Mouse (Mus musculus): Measurements from ENCODE around the gene Pik3r1. TPM values are rescaled to one million over a fixed set of nuclear protein-coding genes. Genes with fewer than 3 reads are reported as not detected.

Gene Pik3r1
- total RNA-seq, 1 experiment from 2014 or later: 110 TPM

DNA sequence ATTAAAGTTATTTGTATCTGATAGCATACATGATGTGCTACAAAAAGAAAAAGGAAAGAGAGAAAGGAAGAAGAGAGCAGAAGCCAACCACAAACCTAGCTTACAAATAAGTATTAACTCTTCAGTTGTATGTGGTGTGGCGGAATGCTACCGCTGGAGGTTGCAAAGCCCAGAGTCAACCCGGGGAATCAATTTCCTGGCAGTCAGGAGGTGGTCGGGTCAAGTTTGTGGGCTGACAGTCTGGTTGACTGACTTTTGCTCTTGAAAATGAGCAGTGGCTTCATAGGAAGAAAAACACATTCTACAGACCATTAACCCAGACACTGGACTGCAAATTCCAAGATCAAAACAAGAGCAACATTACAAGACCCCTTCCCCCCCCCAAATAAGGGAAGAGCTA, 85.6 kb downstream of the Pik3r1 start:
- DNase-seq: no peak

DNA sequence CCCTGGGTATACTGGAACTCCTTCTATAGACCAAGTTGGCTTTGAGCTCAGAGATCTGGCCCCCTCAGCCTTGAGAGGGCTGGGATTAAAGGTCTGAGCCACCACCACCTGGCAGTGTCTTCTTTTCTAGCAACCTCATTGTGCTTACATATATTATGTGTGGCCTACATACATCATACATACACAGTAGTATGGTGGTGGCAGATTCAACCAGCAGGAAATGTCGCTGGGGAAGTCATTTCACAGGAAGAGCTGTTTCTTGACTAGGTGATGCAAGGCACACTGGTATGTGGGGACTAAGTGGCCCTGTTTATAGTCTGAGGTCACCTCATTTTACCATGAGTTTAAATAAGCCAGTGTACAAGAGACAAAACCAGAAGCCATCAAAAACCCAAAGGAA, 87.9 kb downstream of the Pik3r1 start:
- DNase-seq: no peak

DNA sequence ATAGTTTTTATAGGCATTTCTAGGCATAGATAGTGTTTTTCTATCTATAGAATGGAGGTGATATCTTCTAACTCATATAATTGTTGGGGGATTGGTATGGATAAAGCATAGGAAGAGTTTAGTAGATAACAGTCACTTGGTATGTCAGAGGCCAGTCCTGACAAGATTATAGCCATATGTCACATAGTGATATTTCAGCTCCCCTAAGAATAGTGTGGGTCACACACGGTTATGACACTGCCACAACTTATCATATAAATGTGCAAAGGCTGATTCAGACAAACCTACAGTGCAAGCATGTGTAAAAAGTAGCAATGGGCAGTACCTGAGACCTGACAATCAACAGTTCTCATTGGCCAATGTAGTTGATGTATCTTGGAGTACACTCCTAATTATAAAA, 89.0 kb downstream of the Pik3r1 start:
- DNase-seq: no peak

DNA sequence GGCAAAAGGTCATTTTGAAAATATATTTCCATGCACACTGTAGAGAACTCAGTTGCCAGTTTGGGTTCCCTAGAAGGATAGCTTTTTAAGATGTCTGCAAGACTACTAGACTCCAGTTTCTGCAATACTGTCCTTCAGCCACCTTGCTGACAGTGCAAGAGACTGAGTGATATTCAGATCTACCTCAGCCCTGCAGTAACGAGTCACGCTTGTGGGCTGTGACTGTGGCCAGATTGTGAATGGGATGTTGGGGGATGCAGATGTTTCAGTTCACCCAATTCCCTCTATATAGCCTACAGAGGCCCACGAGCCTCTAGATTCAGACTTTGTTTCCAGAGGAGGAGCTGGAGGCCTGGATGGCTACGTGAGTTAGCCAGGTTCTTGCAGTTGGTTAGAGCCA, 90.0 kb downstream of the Pik3r1 start:
- no peak for DNase-seq

DNA sequence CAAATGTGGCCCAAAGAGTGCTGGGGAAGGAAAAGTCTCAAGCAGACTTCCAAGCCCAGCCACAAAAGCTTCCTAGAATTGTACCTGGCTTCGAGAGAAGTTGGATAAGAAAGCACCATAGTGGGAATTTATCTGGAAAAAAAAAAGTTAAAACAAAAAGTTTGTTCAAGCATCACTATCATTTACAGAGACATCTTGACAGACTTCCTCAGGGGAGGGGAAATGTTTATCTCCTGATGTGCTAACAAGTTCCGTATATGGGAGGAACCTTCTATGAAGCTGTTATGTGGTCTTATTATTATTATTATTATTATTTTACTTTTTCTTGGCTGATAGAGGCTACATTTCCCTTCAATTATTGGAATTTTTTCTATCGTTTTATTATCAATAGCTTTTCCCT, 94.1 kb downstream of the Pik3r1 start:
- no peak for DNase-seq

DNA sequence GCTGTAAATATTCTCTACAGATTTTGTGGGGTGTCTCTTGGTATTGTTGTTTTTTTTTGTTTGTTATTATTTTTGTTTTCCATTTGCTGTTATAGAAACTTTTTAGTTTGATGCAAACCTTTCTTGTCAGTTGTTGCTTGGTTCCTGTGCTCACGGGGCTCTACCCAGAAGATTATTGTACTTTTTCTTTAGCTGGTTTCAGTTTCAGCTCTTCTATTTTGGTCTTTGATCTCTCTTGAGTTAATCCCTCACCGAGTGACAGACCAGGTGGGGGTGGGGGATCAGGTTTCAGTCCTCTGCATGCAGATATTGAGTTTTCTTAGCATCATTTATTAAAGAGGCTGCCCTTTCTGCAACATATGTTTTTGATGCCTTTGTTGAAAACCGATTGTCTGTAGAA, 99.2 kb downstream of the Pik3r1 start:
- no peak for DNase-seq

DNA sequence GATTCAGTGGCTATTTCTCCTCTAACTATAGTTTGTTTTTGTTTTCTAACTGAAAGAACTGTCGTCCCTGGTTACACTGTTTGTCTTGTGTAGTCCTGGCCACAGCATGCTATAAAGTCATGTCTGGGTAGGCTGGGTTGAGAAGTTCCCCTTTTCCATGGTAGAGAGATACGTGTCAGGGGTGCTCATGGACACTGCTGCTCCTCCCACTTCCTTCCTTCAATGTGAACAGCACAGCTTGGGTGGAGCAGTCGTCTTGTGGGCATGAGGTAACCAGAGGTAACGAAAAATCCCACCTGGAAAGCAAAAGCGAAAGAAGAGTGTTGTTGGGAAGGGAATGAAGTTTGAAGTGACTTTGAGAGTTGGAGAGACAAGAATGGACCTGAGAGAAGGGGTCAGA, 104.0 kb downstream of the Pik3r1 start:
- DNase-seq: no peak

DNA sequence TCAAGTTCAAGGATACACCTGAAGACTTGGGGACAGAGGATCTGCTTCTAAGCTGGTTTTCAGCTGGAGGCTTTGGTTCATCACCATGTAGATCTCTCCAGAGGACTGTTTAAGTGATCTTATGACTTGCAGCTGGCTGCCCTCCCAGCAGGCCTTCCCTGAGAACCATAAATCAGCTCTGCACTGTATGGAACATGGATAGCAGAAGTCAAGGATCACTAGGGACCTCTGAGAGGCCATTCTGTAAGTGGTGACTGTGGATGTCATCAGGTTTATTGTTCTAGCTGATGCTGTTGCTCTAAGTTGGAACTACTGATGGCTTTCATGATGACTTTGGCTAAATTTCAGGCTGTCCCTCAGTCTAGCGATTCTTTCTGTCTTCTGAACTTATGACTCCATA, 105.1 kb downstream of the Pik3r1 start:
- no peak for DNase-seq

DNA sequence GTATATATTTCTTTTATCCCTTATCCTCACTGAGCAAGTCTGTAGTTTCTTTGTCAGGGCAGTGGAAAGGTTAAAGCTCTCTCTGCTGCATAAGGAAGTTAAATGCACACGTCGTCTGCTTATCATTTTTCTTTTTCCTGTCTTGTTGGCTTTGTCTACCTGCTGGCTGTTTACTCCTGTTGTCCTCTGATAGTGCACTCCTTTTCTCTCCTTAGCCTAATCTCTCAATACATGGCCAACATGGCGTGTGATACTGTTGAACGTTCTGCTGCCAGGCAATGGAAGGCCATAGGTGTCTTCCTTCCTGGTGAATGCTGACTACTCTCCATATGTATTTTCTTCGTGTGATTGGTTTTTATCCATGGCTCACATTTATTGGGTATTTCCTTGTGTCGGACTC, 106.5 kb downstream of the Pik3r1 start:
- DNase-seq: no peak

DNA sequence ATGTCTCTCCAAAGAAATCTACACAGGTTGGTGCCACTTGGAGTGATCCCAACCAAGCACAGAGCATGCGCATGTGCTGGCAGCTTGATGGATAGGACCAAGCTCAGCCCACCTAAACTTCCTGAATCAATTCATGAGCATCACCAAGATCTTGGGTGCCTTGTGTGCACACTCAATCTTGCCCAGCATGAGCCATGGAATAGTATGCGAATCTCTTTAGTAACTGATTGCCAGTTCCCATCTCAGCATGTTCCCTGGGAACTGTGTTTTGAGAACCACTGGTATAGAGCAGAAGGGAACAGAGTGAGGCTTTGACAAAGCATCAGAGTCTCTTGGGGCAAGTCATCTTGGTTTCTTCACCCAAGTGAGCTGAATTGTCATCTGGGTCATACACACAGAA, 107.8 kb downstream of the Pik3r1 start:
- DNase-seq: no peak

DNA sequence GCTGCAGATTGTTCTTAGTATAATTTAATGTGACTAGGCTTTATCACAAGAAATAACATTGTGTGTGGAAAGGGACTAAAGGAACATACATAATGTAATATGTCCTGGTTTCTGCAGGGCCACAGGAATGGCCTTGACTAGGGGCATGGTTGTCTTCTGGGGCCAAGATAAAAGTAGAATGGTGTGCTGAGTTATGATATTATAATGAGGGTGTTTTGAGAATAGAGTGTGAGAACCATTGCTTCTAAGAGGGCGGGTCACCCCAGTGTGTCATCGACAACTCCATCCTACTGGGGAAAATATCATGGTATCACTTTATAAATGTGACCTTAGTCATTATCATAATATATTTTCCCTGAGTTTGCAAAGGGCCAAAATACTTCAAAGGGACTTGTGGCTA, 115.9 kb downstream of the Pik3r1 start:
- DNase-seq: no peak

DNA sequence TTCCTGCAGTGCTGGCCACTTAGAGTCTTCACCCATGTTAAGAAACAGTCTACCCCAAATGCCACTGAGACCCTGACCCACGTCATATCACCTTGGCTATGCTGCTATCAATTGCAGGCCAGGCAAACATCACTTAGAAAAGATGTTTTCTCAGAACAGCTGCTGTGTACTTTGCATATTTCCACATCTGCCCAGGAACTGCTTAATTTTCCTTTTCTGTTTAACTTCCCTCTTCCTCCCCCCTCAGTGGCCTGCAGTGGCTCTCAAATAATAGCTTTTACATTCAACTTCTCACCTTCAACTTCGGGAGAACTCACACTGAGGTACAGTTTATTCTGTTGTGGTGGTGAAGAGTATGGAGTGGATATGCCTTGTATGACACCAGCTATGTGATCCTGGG, 126.4 kb downstream of the Pik3r1 start:
- DNase-seq: no peak

DNA sequence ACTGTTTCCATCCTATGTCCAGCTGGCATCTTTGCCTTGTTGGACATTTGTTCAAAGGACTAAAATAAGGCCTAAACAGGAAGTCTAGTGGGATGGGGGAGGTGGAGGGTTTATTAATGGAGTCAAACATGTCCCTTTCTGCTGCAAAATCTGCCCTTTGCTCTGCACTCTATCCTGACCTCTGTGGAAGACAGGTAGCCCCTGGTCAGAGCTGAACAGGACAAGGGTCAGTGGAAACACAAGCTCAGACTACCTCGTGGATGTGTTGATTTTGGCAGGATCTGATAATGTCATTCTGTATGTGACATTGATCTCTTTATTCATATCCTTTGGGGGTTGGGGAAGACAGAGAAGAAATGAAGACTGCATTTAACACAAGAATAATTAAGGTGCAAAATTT, 132.2 kb downstream of the Pik3r1 start:
- DNase-seq: no peak

DNA sequence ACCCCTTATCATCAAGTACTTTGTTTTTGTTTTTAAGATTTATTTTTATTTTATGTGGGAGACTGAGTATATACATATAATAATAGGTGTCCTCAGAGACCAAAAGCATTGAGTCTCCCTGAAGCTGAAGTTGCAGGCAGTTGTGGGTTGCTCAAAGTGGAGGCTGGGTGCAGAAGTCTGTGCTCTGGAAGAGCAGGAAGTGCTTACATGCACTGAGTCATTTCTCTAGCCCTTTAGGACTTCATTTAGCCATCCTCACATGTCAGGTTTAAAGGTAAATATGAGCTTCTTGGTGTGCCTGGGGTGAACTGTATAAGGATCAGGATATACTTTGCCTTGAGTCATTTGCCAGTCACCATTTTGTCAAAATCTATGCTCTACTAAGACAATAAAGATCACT, 133.6 kb downstream of the Pik3r1 start:
- no peak for DNase-seq

DNA sequence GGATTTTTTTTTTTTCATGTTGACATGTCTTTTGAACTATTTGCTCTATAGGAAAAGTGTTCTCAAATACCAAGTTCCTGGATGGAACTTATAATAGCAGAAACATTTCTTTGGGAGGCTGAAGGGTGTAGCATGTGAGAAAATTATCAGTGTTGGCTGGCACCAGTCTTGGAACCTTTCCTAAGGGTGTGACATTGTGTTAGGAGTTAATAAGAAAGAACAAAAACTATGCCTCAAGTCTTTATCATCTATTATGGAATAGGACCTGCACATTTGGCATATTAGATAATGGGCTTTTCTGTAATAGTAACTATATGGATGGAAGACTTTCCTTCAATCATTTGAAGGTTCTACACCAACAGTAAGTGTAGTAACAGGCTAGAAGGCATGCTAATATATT, 134.4 kb downstream of the Pik3r1 start:
- DNase-seq: no peak

DNA sequence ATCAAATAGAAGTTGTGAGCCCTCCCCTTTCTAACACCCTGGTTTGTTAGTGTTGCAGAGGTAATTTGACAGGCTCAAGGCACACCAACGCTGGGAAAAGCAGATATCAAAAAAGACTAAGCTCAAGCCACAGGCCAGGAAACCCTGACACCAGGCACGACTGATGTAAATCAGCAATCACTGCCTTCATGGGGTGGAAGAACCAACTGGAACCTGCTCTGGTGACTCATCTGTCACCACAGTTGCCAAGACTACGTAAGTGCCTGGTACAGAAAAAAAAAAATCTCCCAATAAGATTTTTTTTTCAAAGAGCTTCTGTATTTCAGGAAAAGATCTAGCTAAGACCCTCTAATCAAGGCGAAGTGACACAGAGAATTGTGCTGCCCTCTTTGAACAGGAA, 135.2 kb downstream of the Pik3r1 start:
- peak; percentile 47 for DNase-seq

DNA sequence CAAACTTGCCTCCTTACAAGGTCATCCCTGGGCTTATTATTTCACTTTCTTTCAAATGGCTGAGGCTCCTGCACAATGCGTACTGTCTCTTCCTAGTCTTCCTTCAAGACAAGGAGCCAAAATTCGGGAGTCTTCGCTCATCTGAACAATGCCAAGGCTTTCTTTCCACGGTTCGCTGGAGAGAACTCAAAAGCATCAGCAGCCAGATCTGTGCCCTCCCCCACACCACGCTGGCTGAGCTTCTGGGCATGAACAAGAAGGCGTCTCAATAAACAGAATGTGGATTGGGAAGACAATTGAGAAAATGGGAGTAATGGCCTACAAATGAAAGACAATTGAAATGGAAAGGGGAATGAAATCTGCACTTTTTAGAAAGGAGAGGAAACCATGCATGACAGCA, 136.5 kb downstream of the Pik3r1 start:
- no peak for DNase-seq
